ENCODE assay signal across 12 mouse cellular contexts in the genomic region with DNA sequence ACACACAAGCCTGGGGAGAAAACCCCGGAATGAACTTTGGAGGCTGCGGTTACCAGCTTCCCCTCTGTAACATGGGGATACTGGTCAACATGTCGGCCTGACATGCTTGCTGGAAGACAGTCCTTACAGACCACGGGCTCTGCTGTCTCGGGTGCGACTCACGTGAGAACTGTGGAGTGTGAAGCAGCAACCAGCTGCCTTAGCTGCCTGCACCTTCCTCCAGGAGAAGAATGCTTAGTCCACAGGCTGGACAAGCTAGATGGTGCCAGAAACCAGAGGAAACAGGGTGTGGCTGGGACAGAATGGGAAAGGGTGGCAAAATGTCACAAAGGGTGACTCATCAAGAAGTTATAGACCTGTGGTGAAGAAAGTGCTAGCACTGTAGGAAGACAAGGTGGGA.
DNase-seq lines count a peak whose midpoint lies in the region; ATAC-seq and TF ChIP-seq lines count a peak whose summit lies in the region.
"Had no signal": no experiment of that assay in that cellular context is flagged by ENCODE, and none has a peak within 500 bp of the region (broad histone marks: within the 10 kb centered on the region; RNA-seq: fewer than 3 reads in every experiment).

No protein-coding gene starts in this region.

- DNase-seq in gastrocnemius, adult 2 months: no peak
- DNase-seq in gastrocnemius, postnatal 10 days: no peak
- no peak for DNase-seq in lung, postnatal 4 days
- DNase-seq in embryo, embryonic 9.5 days (ENCODE audit: extremely low spot score): no peak
- DNase-seq in testis, postnatal 14 days (ENCODE audit: low spot score): no peak
- no peak for DNase-seq in gastrocnemius, postnatal 36 days
- DNase-seq: adrenal gland, postnatal 10 days; cerebellum, adult 11 months had no signal

- no peak for ATAC-seq in lung, embryonic 16.5 days (ENCODE audit: low read depth)
- no peak for ATAC-seq in limb, embryonic 15.5 days (ENCODE audit: insufficient number of reproducible peaks, low FRiP score, low TSS enrichment, low read depth)

- H3K4me1 ChIP-seq in lung, embryonic 16.5 days (replicated peaks; ENCODE audit: control insufficient read depth, insufficient read depth, low read length): peaks cover 19% of the 10 kb centered on the region
- H3K4me1 ChIP-seq in limb, embryonic 15.5 days: peaks cover 40% of the 10 kb centered on the region

- intact Hi-C loops in gastrocnemius, adult 2 months (cut with DNase I): no loop called here
- intact Hi-C loops in gastrocnemius, postnatal 36 days (cut with DNase I): no loop called here

- H3K9me3 ChIP-seq in lung, embryonic 16.5 days (ENCODE audit: control insufficient read depth, low read length): peaks cover 6% of the 10 kb centered on the region; the same call in 1 of the 2 replicates
- no peaks in the 10 kb centered on the region for H3K9me3 ChIP-seq in limb, embryonic 15.5 days
- H3K9me3 ChIP-seq: hindbrain, embryonic 15.5 days had no signal

- no peak overlapping the region for H3K9ac ChIP-seq in lung, embryonic 16.5 days (ENCODE audit: low read length)
- H3K9ac ChIP-seq in limb, embryonic 15.5 days: no peak overlapping the region
- H3K9ac ChIP-seq: hindbrain, embryonic 15.5 days; lung, embryonic 15.5 days had no signal

- TF ChIP-seq CTCF in gastrocnemius, adult 2 months (IDR thresholded peaks at IDR 0.05): no peak

- H3K36me3 ChIP-seq in lung, embryonic 16.5 days (ENCODE audit: control insufficient read depth, insufficient read depth, low read length): no peaks in the 10 kb centered on the region
- H3K36me3 ChIP-seq in limb, embryonic 15.5 days: no peaks in the 10 kb centered on the region
- H3K36me3 ChIP-seq: hindbrain, embryonic 15.5 days; lung, embryonic 15.5 days had no signal

- H3K4me3 ChIP-seq in gastrocnemius, adult 2 months: no peak overlapping the region
- no peak overlapping the region for H3K4me3 ChIP-seq in lung, embryonic 16.5 days (ENCODE audit: low read length)
- no peak overlapping the region for H3K4me3 ChIP-seq in limb, embryonic 15.5 days
- H3K4me3 ChIP-seq: hindbrain, embryonic 15.5 days; lung, embryonic 15.5 days had no signal

- no peaks in the 10 kb centered on the region for H3K27me3 ChIP-seq in lung, embryonic 16.5 days (ENCODE audit: control insufficient read depth, insufficient read depth, low read depth, low read length)
- H3K27me3 ChIP-seq in limb, embryonic 15.5 days: no peaks in the 10 kb centered on the region
- H3K27me3 ChIP-seq: hindbrain, embryonic 15.5 days; lung, embryonic 15.5 days had no signal

- no peak overlapping the region for H3K4me2 ChIP-seq in lung, embryonic 16.5 days (ENCODE audit: low read depth, low read length)
- H3K4me2 ChIP-seq in limb, embryonic 15.5 days: no peak overlapping the region
- H3K4me2 ChIP-seq: hindbrain, embryonic 15.5 days; lung, embryonic 15.5 days had no signal

- peak overlapping the region; percentile 74 for H3K27ac ChIP-seq in gastrocnemius, adult 2 months
- H3K27ac ChIP-seq in lung, embryonic 16.5 days (ENCODE audit: low read length): peak overlapping the region; percentile 4
- peak overlapping the region; percentile 43 for H3K27ac ChIP-seq in limb, embryonic 15.5 days
- H3K27ac ChIP-seq: hindbrain, embryonic 15.5 days; lung, embryonic 15.5 days had no signal

- WGBS in lung, embryonic 16.5 days: 78% methylated on average over 7 of the region's 7 CpGs
- 85% methylated on average over 7 of the region's 7 CpGs for WGBS in limb, embryonic 15.5 days

Comparison
In these comparisons a context has a peak if more than half of its experiments do, and no peak if none do; other contexts are left out.
1. H3K27ac ChIP-seq: peak in every context shown above with its lines; median percentile 74 in gastrocnemius, adult 2 months; 43 in limb, embryonic 15.5 days; 4 in lung, embryonic 16.5 days.